Mouse (Mus musculus): ENCODE data around the gene Ccdc142. TPM values are rescaled to one million over a fixed set of nuclear protein-coding genes. Genes with fewer than 3 reads are reported as not detected.

The Ccdc142 gene
- polyA plus RNA-seq, 1 experiment = 4.5 TPM

DNA sequence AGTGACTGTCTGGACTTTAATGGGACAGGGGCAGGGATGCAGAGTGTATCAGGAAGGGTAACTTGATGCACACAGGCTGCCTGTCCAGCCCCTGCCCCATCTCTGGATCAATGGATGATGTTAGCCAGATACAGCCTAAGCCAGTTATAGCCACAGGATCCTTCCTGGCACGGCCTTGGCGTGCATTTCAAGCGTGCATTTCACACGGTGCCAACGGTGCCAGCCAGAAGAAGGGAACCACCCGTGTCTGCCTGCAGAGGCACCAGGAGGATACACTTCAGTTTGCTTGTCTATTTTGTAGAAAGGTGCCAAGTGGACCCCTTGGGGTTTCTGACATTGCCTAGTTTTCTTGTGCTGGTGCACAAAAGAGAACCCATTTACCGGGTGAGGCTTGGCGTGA, 38.6 kb downstream of the Ccdc142 start:
- DNase-seq (ENCODE audit: low spot score) = no peak

DNA sequence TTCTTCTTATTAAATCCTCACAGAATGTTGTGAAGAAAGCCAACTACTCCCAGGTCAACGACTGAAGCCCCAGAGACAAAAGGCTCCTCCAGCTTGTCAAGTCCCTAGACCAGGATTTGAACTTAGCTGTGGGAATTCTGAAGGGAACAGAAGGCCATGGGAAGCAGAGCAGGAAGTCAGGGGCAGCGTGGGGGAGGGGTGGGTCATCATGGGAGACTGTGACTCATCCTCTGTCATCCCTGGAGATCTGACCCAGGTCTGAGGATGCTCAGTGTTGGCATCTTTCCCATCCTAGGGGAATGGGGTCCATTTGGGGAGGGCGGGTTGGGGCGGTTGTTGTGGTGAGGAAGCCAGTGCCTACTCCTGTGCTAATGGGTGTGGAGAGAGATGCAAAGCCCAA, 40.2 kb downstream of the Ccdc142 start:
- no peak for DNase-seq (ENCODE audit: low spot score)

- no peak for DNase-seq (ENCODE audit: low spot score)
Measured at GRCm38 (mm10) chr6:83142211-83142731, 40.9 kb downstream of the Ccdc142 start.

- no peak for DNase-seq (ENCODE audit: low spot score)
Measured at GRCm38 (mm10) chr6:83142886-83143285, 41.5 kb downstream of the Ccdc142 start.

GRCm38 (mm10) chr6:83145209-83145608, 43.8 kb downstream of the Ccdc142 start:
- no peak for DNase-seq (ENCODE audit: low spot score)

GRCm38 (mm10) chr6:83145805-83146204, 44.4 kb downstream of the Ccdc142 start:
- no peak for DNase-seq (ENCODE audit: low spot score)

DNA sequence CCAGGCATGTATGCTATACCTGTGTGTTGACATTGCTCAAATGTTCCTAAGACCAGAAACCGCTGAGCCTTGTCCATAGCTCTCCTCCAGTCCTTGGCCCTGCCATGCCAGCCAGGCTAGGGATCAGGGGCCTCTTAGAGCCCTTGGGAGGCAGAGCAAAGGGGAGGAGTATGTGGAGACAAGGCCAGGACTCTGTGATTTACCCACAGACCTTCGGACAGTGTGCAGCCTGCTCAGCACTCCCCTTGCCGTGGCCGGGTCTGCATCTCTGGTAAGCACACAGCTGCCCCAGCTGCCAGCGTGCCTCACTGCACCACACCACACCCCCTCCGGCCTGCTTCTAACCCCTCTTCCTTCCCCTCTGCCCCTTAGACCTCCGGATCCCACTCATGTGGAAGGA, 45.9 kb downstream of the Ccdc142 start:
- DNase-seq (ENCODE audit: low spot score) = no peak

DNA sequence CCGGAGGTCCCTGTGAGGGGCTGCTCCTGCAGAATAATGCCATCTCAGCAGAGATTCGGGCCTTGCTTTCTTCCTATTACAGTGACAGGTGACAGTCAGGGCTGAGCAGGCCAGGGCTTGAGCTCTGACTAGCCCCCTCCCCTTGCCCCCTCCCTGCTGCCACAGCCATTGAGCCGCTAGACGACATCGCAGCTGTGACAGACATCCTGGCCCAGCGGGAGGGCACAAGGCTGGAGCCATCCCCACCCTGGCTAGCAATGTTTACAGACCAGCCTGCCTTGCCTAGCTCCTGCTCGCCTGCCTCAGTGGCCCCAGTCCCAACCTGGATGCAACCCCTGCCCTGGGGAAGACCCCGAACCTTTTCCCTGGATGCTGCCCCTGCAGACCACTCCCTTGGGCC, 50.3 kb downstream of the Ccdc142 start:
- DNase-seq (ENCODE audit: low spot score) = no peak

GRCm38 (mm10) chr6:83153038-83153437, 51.6 kb downstream of the Ccdc142 start:
- DNase-seq (ENCODE audit: low spot score) = no peak

- DNase-seq (ENCODE audit: low spot score) = no peak
Measured at GRCm38 (mm10) chr6:83153485-83153884, 52.1 kb downstream of the Ccdc142 start.

GRCm38 (mm10) chr6:83155552-83156238, 54.3 kb downstream of the Ccdc142 start:
- DNase-seq (ENCODE audit: low spot score) = no peak

DNA sequence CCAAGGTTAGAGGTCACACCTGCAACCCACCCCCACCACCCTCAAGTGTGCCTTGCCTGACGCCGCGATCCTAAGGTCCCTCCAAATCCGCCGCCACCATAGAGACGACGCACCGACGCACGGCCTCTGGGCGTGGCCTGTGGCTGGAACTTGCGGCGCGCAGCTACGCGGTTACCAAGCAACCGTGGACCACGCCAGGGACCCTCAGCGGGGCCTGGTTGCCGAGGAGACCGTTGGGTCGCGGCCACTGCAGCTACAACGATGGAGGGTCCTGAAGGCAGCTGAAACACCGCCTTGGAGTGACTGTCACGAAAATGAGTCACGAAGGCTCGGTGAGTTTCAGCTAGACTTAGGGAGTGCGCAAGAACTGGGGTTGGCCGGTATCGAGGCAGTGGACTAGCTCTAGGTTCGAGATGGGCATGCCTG, 54.9 kb downstream of the Ccdc142 start, which contains the start of the genes Wdr54 and 1700003E16Rik:
TSS of gene Wdr54 (minus strand) at position 139 of the 426 bp plus-strand sequence.
TSS of gene 1700003E16Rik (plus strand) at position 146 of the 426 bp plus-strand sequence.
- no peak for DNase-seq (ENCODE audit: low spot score)

Other genes starting within 250 kb of the Ccdc142 start
- gene Sema4f, start 161.8 kb upstream of the Ccdc142 start, polyA plus RNA-seq (2012; rRNA removed) = 0.31 and 0.43 TPM in 2 replicates
- 0.30 and 0.62 TPM in 2 replicates for gene M1ap, start 154.7 kb upstream of the Ccdc142 start, polyA plus RNA-seq (2012; rRNA removed)
- 18.3 and 20.8 TPM in 2 replicates for gene Dok1, start 68.1 kb upstream of the Ccdc142 start, polyA plus RNA-seq (2012; rRNA removed)
- gene Loxl3, start 67.4 kb upstream of the Ccdc142 start, polyA plus RNA-seq (2012; rRNA removed) = 20.2 and 20.7 TPM in 2 replicates
- 189 and 247 TPM in 2 replicates for gene Aup1, start 47.1 kb upstream of the Ccdc142 start, polyA plus RNA-seq (2012; rRNA removed)
- 46.4 and 67.3 TPM in 2 replicates for gene Htra2, start 46.3 kb upstream of the Ccdc142 start, polyA plus RNA-seq (2012; rRNA removed)
- 3.4 and 4.9 TPM in 2 replicates for gene Dqx1, start 43.8 kb upstream of the Ccdc142 start, polyA plus RNA-seq (2012; rRNA removed)
- gene Tlx2, start 31.3 kb upstream of the Ccdc142 start, polyA plus RNA-seq (2012; rRNA removed) = 0.15 and 0.29 TPM in 2 replicates
- 28.5 and 35.8 TPM in 2 replicates for gene Pcgf1, start 23.7 kb upstream of the Ccdc142 start, polyA plus RNA-seq (2012; rRNA removed)
- 0.84 and 1.0 TPM in 2 replicates for gene Lbx2, start 15.2 kb upstream of the Ccdc142 start, polyA plus RNA-seq (2012; rRNA removed)
- 5.0 and 6.1 TPM in 2 replicates for gene Gm42688, start within 50 bp of the Ccdc142 start, polyA plus RNA-seq (2012; rRNA removed)
- gene Mrpl53, start 7.4 kb downstream of the Ccdc142 start, polyA plus RNA-seq (2012; rRNA removed) = 64.9 and 84.8 TPM in 2 replicates
- gene Mogs, start 13.9 kb downstream of the Ccdc142 start, polyA plus RNA-seq (2012; rRNA removed) = 29.7 and 40.3 TPM in 2 replicates
- gene Wbp1, start 20.0 kb downstream of the Ccdc142 start, polyA plus RNA-seq (2012; rRNA removed) = 85.6 and 89.2 TPM in 2 replicates
- 25.2 and 25.5 TPM in 2 replicates for gene Ino80b, start 23.8 kb downstream of the Ccdc142 start, polyA plus RNA-seq (2012; rRNA removed)
- 20.7 and 22.1 TPM in 2 replicates for gene Rtkn, start 33.9 kb downstream of the Ccdc142 start, polyA plus RNA-seq (2012; rRNA removed)
- 4.9 and 5.6 TPM in 2 replicates for gene Wdr54, start 54.8 kb downstream of the Ccdc142 start, polyA plus RNA-seq (2012; rRNA removed)
- 1.2 and 1.5 TPM in 2 replicates for gene 1700003E16Rik, start 54.8 kb downstream of the Ccdc142 start, polyA plus RNA-seq (2012; rRNA removed)
- 97.9 and 119 TPM in 2 replicates for gene Dctn1, start 64.3 kb downstream of the Ccdc142 start, polyA plus RNA-seq (2012; rRNA removed)
- gene Slc4a5, start 118.2 kb downstream of the Ccdc142 start, polyA plus RNA-seq (2012; rRNA removed) = 0.06 TPM in 1 of 2 replicates, not detected in the other
- gene Mthfd2, start 224.3 kb downstream of the Ccdc142 start, polyA plus RNA-seq (2012; rRNA removed) = 3.2 and 4.4 TPM in 2 replicates
- 55.1 and 57.1 TPM in 2 replicates for gene Mob1a, start 224.4 kb downstream of the Ccdc142 start, polyA plus RNA-seq (2012; rRNA removed)
- gene Bola3, start 247.5 kb downstream of the Ccdc142 start, polyA plus RNA-seq (2012; rRNA removed) = 57.9 and 67.0 TPM in 2 replicates